13 mouse cellular contexts compared by ENCODE assay signal in the genomic region with DNA sequence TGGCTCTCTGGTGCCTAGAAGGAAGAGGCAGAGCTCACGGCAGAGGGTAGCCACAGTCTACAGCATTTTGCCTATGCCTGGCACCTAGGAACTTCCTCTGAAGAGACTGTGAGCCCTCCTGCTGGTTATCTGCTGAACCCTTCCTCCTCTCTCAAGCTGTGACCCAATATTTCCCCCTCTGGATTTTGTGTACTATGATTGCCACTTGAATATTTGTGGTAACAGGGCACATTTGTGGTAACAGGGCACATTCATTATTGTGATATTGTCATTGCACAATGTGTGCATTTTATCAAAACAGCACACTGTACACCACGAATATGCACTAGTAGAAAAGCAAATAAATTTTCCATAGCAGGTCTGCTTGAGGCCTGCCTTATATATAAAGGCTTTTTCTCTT.
DNase-seq lines count a peak whose midpoint lies in the region; ATAC-seq and TF ChIP-seq lines count a peak whose summit lies in the region.
"Had no signal": no experiment of that assay in that cellular context is flagged by ENCODE, and none has a peak within 500 bp of the region (broad histone marks: within the 10 kb centered on the region; RNA-seq: fewer than 3 reads in every experiment).

No protein-coding gene starts in this region.

- H3K36me3 ChIP-seq in heart, embryonic 12.5 days, result no peaks in the 10 kb centered on the region
- no peaks in the 10 kb centered on the region for H3K36me3 ChIP-seq in liver, embryonic 14.5 days (replicated peaks; ENCODE audit: control insufficient read depth, insufficient read depth, low read depth)
- H3K36me3 ChIP-seq in liver, embryonic 11.5 days (ENCODE audit: control insufficient read depth, insufficient read depth, low read length), result no peaks in the 10 kb centered on the region
- H3K36me3 ChIP-seq: embryonic facial prominence, embryonic 13.5 days; liver, embryonic 12.5 days had no signal

- no peak overlapping the region for H3K9ac ChIP-seq in heart, embryonic 12.5 days
- H3K9ac ChIP-seq in liver, embryonic 14.5 days (replicated peaks), result 0 out of 2 replicates have a peak overlapping the region, but pooled peaks have one; percentile 29
- no peak overlapping the region for H3K9ac ChIP-seq in liver, embryonic 11.5 days (ENCODE audit: low read depth, low read length)
- H3K9ac ChIP-seq: embryonic facial prominence, embryonic 13.5 days; liver, embryonic 12.5 days had no signal

- H3K4me1 ChIP-seq in heart, embryonic 12.5 days (replicated peaks), result peaks cover 56% of the 10 kb centered on the region
- peaks cover 36% of the 10 kb centered on the region in 2 experiments for H3K4me1 ChIP-seq in liver, embryonic 14.5 days (replicated peaks; ENCODE audit: control insufficient read depth in 2 of 2, insufficient read depth in 2 of 2, low read length in 1 of 2)
- H3K4me1 ChIP-seq in liver, embryonic 11.5 days (replicated peaks; ENCODE audit: control insufficient read depth, insufficient read depth, low read length), result peaks cover 17% of the 10 kb centered on the region

- no peak overlapping the region for H3K4me3 ChIP-seq in heart, embryonic 12.5 days
- H3K4me3 ChIP-seq in liver, embryonic 14.5 days (ENCODE audit: insufficient read depth in 1 of 2, low read depth in 2 of 2, low read length in 2 of 2), result no peak overlapping the region
- no peak overlapping the region for H3K4me3 ChIP-seq in liver, embryonic 11.5 days (ENCODE audit: low read depth, low read length)
- H3K4me3 ChIP-seq: embryonic facial prominence, embryonic 13.5 days; liver, embryonic 12.5 days had no signal

- 46% methylated on average over 2 of the region's 2 CpGs for WGBS in heart, embryonic 12.5 days
- 40% methylated on average over 2 of the region's 2 CpGs for WGBS in liver, embryonic 14.5 days (ENCODE audit: insufficient replicate concordance)
- WGBS in liver, embryonic 11.5 days, result 63% methylated on average over 2 of the region's 2 CpGs

- peak overlapping the region; percentile 75 for H3K27ac ChIP-seq in heart, embryonic 12.5 days (ENCODE audit: poor library complexity, severe bottlenecking)
- no peak overlapping the region for H3K27ac ChIP-seq in liver, embryonic 14.5 days
- H3K27ac ChIP-seq in liver, embryonic 11.5 days (ENCODE audit: low read depth, low read length), result no peak overlapping the region
- H3K27ac ChIP-seq: embryonic facial prominence, embryonic 13.5 days had no signal

- no peak for DNase-seq in heart, postnatal 10 days
- no peak for DNase-seq in liver, embryonic 14.5 days (ENCODE audit: low read depth in 3 of 3, low spot score in 3 of 3)
- DNase-seq in liver, embryonic 11.5 days (ENCODE audit: low spot score), result no peak
- peak; percentile 25 for DNase-seq in NIH3T3 (ENCODE audit: low read depth)
- no peak for DNase-seq in thymus, postnatal 4 days
- DNase-seq: adrenal gland, adult 8-10 months; cerebellum, adult 9-11 months; kidney, adult 11 months; lung, postnatal 36 days had no signal

- H3K9me3 ChIP-seq in heart, embryonic 12.5 days (replicated peaks), result no peaks in the 10 kb centered on the region
- no peaks in the 10 kb centered on the region for H3K9me3 ChIP-seq in liver, embryonic 14.5 days (ENCODE audit: control insufficient read depth, low read length)
- no peaks in the 10 kb centered on the region for H3K9me3 ChIP-seq in liver, embryonic 11.5 days (ENCODE audit: control insufficient read depth, low read length)
- H3K9me3 ChIP-seq: embryonic facial prominence, embryonic 13.5 days; liver, embryonic 12.5 days had no signal

- H3K4me2 ChIP-seq in heart, embryonic 12.5 days, result no peak overlapping the region
- no peak overlapping the region for H3K4me2 ChIP-seq in liver, embryonic 14.5 days (ENCODE audit: low read depth)
- no peak overlapping the region for H3K4me2 ChIP-seq in liver, embryonic 11.5 days
- H3K4me2 ChIP-seq: embryonic facial prominence, embryonic 13.5 days had no signal

- ATAC-seq in heart, embryonic 12.5 days (ENCODE audit: insufficient number of reproducible peaks, low FRiP score), result no peak
- ATAC-seq in liver, embryonic 14.5 days (ENCODE audit: insufficient read depth), result no peak
- ATAC-seq in liver, embryonic 11.5 days (replicated peaks; ENCODE audit: low FRiP score), result no peak
- peak; percentile 53 for ATAC-seq in megakaryocyte progenitor cell, adult 5-6 weeks (replicated peaks; ENCODE audit: poor library complexity)

- no peaks in the 10 kb centered on the region; the same call in 1 of the 2 replicates for H3K27me3 ChIP-seq in heart, embryonic 12.5 days (replicated peaks)
- H3K27me3 ChIP-seq in liver, embryonic 14.5 days (ENCODE audit: control insufficient read depth, insufficient read depth, low read length), result no peaks in the 10 kb centered on the region
- no peaks in the 10 kb centered on the region for H3K27me3 ChIP-seq in liver, embryonic 11.5 days (replicated peaks; ENCODE audit: control insufficient read depth, insufficient read depth, low read length)
- H3K27me3 ChIP-seq: embryonic facial prominence, embryonic 13.5 days had no signal

- intact Hi-C loops in heart, postnatal 10 days (cut with DNase I), result no loop called here

- TF ChIP-seq CTCF in liver, embryonic 14.5 days (IDR thresholded peaks at IDR 0.05; ENCODE audit: low read depth), result no peak

- TF ChIP-seq EP300 in liver, embryonic 14.5 days (IDR thresholded peaks at IDR 0.05; ENCODE audit: low read depth), result no peak
